In genomic region chr7:27673064-27673574, GRCm38 (mm10) we compare ENCODE assay signal across 1 mouse cellular context.
TF ChIP-seq lines count a peak whose summit lies in the region.

No protein-coding gene starts in this region.

TF ChIP-seq in MEL, 35 proteins besides CTCF, POLR2A, EP300 and RAD21 (continued from another document):
- no peak for TF ChIP-seq MAZ (IDR thresholded peaks at IDR 0.05; ENCODE audit: low read depth, low read length)
- no peak for TF ChIP-seq ZKSCAN1 (IDR thresholded peaks at IDR 0.05; ENCODE audit: low read depth, low read length)
- no peak for TF ChIP-seq POLR2AphosphoS2 (IDR thresholded peaks at IDR 0.05; ENCODE audit: low read length)
- no peak for TF ChIP-seq E2F4 (IDR thresholded peaks at IDR 0.05; ENCODE audit: borderline replicate concordance, low read depth, low read length)
- no peak for TF ChIP-seq USF1 (IDR thresholded peaks at IDR 0.05; ENCODE audit: low read depth, low read length)
- TF ChIP-seq ZC3H11A (IDR thresholded peaks at IDR 0.05; ENCODE audit: low read depth, low read length) = no peak
- no peak for TF ChIP-seq TBP (IDR thresholded peaks at IDR 0.05; ENCODE audit: low read depth, low read length)
TF ChIP-seq in MEL: peak in this region for 0.
